Mouse (Mus musculus): Measurements from ENCODE around the gene Hlcs.

Gene Hlcs

DNA sequence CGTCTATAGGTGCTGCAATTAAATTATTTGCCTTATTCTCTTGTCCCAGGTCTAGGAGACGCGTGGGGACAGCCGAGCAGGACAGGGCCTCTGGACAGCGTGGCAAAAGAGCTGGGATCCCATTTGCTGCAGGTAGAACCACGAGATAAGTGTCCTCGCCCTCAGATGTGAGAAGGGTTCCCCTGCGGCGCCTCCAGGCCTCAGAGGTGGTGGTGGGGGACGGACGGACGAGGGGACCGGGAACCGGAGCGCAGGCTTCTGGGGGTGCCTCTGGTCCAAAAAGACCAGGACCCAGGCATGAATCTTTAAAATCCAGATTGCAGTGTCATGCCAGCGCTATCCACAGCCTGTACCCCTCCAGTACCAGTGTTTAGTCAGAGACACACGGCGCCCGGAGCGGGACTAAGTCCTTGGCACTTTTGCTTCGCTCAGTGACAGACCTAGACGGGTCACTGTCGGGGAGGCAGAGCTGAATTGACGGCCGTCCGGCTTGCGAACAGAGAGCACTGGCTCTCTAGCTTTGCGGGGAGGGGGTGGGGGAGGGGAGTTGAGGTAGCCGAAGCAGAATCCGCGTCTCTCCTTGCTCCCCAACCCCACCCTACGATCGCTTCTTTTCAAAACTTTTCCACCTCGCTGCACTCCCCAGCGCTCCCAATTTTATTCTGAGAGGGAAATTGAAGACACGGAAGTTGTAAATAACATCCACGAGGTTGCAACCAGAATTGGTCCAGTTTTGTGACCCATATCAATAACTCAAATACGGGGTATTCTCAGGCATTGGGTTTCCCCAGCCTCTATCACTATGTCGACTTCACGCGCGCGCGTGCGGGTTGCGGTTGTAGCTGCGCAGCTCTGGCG lies 218.9 kb downstream of the Hlcs start:
- no peak for DNase-seq (ENCODE audit: low spot score in 2 of 2)

DNA sequence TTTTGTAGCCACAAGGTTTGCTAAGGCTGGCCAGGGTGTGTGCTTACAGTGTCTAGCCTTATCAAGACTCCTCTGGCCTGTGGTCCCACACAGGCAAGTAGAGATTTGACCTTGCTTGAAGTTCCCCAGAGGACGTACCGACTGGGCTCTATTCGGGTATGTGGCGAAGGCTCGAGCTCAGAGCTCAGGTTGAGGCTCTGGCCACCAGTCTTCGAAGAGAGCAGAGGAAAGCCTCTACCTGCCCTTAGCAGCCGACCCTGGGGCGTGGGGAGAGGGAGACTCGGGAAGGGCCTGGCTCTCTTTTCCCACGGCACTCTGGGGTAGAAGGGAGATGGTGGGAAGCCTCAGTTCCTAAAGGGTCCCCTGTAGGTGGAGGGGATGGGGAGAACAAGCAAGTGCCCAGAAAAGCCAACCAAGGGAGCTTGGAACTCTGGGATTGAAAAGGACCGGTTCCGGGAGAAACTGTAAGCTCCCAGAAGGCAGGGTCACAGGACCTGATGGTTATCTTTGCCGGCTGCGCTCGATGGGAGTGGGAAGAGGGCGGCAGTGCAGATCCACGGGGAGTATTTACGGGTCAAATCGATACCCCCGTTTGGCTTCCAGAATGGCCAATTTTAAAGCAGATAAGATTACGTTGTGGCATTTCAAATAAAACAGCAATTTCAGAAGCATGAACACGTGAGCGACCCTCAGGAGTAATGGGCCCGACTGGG lies 220.1 kb downstream of the Hlcs start:
- no peak for DNase-seq (ENCODE audit: low spot score in 2 of 2)

DNA sequence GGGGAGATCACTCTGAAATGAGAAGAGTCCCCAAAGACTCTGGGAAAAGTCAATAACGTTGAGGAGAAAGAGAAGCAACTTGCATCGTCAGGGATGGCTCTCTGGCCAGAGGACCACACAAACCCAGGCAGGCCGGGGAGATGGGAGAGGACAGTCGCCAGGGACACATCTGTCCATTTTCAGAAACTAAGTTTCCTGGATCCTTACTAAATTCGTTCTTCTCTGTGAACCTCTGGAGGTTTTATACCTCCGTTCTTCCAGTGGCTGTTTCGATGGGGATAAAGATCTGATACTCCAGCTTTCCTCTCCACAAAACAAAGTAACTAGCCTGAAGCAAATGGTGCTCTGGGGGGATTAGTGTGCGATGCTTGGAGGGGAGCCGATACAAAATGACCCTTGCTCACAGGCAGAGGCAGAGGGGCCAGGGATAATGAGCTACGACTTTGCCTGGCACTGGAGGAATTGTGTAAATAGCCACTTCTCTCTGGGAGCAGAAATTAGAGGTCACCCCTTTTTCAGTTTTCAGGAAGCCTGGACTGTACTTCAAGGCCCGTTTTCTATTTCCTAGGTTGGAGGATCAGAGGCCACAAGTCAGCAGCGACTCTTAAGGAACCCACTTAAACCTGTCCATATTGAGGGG lies 220.7 kb downstream of the Hlcs start:
- DNase-seq (ENCODE audit: low spot score in 2 of 2): no peak

DNA sequence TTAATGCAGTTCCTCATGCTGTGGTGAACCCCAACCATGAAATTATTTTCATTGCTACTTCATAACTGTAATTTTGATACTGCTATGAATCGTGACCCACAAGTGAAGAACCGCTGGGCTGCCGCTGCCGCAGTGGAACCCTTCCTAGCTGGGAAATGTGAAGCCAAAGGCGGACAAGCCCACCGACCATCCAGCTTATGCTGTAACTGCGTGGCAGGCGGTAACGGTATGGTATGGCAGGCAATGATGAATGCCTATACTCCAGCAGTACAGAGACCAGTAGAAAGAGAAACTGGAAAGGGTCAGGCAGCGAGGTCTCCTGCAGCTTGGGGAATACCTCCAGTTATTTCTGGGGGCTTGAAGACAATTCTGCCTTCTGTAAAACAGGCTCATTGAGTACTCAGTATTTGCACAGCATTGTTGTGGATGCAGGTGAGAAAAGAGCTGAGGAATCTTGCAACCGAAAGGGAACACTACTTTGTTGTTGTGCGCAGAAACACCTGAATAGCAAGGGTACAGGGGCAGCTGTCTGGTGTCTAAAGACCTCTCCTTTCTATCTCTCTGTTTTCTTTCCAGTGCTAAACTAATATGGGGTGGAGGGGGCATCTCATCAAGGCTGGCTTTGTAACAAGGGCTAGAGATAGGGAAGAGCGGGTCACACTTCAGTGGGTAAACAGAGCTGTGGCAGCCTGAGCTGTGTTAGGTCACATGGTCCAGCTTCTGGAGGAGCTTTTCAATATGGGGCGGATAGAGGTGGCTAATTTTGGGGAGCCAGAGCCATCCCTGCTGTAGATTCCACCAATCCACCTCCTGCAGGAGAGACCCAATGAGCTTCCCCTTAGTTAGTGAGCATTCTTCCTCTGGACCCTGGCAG lies 224.3 kb downstream of the Hlcs start:
- DNase-seq (ENCODE audit: low spot score in 2 of 2): no peak

DNA sequence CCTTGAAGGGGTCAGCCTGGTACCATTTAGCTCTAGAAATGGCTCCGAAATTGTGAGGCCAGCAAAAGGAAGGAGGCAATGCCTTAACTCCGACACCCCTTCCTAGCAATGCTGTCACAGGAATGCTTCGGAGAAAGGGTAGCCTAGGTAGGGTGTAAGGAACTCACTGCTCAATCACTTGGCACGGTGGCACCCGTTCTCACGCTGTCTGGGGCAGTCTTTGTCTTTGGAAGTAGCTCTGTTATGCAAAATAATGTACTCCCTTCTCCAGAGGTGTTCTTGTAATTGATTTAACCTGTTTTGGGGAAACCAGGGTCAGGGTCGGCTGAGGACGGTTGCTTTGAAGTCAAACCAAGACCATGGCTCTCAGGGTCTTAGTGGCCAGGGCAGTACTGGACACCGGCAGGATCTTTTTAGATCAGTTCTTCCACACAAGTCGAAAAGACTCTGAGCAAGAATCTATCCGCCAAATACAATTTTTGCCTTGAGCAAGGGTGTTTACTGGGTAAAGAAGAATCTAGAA lies 225.1 kb downstream of the Hlcs start:
- DNase-seq (ENCODE audit: low spot score in 2 of 2): no peak

DNA sequence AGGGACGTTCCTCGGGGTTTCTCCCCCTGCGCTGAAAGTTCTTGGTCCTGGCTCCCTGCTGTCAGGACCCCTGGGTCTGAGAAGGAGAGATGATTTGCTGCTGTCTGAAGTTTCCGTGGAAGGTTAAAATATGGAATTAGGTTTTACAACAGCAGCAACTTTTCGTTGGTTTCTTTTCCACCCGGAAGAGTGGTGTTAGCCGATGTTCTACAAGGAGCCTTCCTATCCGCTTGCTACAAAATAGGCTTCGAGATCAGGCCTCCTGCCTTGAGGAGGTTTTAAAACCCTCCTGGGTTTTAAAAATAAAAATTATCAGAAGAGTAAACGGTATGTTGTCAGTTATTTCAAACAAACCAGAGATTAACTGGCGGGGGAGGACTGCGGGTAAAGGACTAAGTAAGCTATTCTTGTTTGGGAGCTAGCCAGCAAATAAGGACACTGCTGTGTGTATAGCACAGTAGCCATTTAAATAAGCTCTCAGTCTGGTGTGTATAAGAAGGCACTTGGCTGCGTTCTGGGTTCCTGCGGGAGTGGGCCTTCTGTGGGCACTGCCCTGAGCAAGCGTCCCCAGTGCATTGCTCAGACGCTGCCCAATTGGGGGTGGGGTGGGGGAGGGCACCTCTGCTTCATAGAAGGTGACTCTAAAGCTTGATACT lies 225.7 kb downstream of the Hlcs start:
- DNase-seq (ENCODE audit: low spot score in 2 of 2): no peak

DNA sequence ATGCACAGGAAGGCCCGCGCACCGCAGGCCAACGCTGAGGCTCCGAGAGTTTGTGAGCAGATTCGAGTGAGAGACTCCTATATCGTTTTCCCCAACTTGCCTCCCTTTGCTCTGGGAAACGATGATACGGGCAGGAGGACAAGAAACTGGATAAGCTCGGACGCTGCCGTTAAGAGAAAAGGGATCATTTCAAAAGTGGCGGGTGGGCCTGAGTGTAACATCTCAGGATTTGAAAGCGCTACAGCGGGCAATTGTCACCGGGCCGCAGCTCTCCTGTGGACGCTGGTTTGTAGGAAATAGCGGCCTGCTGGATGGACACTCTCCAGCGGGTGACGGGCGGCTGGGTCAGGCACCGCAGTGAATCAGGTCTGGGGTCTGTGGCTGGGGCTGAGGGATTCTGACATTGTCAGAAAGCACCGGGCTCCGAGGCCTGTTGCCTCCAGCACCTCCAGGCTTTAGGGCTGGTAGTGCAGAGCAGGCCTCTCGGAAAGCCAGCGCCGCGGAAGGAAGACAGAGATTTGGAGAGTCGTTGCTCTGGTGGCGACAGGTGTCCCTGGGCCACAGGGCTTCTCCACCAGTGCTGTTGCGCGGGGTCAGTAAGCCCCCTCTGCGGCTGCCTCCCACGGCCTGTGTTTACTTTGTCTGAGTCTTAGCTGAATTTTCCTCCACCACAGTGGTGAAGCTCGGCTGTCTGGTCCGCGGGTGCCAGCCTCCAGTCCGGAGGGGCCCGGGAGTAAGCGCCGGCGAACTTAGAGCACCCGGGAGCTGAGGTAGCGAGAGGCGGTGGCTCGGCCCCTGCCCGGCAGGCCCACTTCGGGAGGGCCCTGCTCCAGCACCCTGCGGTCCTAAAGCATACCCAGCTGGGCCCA lies 226.4 kb downstream of the Hlcs start:
- no peak for DNase-seq (ENCODE audit: low spot score in 2 of 2)

DNA sequence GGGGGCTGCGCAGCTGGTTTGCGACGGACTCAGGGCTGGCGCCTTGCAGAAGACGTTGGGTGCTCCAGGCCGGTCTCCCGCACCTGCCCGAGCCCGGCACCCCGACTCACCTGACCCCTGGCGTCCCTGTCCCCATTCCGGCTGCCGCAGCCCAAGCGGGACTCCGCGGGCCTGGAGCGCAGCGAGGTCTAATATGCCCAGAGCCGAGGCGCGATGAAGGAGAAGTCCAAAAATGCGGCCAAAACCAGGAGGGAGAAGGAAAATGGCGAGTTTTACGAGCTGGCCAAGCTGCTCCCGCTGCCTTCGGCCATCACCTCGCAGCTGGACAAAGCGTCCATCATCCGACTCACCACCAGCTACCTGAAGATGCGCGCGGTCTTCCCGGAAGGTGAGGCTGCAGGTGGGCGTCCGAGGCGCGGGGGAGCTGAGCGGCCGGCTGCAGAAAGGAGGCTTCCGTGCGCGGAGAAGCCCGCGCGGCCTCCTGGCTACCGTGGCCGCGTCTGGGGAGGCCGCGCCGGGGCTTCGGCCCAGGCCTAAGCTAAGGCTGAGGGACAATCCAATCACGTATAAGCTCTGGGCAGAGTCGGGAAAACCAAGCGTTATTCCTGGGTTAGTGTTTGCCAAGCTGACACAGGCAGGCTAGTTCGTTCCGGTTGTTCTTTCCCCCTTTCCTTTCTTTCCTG lies 227.6 kb downstream of the Hlcs start:
- DNase-seq (ENCODE audit: low spot score in 2 of 2): no peak

DNA sequence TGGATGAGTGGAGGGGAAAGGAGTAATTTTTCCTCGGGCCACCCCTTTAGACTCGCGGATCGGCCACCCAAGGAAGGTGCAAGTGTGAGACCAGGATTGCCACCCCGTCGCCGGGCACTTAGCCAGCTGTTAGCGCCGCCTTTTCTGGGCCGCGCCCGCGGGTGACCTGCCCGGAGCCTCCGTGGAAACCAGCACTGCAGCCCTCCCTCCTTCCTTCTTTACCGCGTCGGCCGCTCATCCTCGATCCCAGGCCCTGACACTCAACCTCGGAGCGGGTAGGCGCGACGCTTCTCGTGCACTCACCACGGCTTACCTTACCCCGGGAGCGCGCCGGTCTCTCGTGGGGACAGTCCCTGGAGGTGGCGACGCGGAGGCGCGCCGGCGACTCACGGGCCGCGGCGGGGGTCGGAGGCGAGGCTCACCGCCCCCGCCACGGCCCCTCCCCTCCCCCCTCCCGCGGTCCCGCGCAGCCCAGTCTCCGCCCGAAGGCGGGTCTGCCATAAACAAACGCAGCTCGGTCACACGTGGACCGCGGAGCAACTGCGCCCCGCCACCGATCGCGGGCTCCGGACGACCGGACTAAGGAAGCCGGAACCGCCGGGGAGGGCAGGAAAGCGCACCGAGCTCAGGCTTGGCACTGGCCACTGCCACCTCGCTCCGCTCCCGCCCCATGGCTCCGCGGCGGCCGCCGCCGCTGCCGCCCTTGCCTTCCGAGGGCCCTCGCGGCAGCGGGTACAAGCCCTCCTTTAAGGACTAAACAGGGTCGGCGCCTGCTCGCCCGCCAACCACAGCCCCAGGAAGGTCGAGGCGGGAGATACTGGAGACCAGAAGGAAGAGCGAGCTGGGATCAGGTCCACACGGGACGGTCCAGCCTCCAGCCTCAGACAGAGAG lies 228.4 kb downstream of the Hlcs start, which contains the start of gene Sim2:
TSS of gene Sim2 (plus strand) at position 221 of the 892 bp plus-strand sequence.
- no peak for DNase-seq (ENCODE audit: low spot score in 2 of 2)

DNA sequence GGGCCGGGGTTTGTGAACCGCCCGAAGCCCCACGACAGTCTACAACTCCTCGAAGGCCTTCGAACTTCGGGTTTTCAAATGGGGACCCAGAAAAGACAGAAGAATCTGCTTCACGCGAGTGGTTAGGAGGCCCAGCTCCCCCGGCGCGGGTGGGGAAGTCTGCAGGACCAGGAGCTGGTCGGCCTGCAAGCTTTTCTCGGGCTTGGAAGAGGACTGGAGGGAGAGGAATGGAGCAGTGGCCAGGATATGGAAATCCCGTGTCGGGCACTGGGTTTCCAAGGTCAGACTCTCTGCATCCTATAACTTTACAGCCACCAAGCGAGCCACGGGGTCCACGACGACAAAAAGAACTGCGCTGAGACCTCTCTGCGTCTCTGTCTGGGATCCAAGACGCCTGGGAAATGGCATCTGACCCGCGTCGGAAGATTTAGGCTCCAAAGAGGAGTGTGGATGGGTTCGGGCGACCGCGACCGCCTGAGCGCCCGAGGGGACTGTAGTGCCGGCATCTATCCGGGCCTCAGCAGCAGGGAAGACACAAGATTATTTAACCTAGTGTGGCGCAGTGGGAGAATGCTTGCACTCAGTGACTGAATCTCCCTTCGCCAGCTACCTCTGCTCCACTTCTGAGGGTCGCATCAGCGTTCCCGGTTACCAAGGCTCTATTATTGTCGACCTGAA lies 229.4 kb downstream of the Hlcs start:
- no peak for DNase-seq (ENCODE audit: low spot score in 2 of 2)

DNA sequence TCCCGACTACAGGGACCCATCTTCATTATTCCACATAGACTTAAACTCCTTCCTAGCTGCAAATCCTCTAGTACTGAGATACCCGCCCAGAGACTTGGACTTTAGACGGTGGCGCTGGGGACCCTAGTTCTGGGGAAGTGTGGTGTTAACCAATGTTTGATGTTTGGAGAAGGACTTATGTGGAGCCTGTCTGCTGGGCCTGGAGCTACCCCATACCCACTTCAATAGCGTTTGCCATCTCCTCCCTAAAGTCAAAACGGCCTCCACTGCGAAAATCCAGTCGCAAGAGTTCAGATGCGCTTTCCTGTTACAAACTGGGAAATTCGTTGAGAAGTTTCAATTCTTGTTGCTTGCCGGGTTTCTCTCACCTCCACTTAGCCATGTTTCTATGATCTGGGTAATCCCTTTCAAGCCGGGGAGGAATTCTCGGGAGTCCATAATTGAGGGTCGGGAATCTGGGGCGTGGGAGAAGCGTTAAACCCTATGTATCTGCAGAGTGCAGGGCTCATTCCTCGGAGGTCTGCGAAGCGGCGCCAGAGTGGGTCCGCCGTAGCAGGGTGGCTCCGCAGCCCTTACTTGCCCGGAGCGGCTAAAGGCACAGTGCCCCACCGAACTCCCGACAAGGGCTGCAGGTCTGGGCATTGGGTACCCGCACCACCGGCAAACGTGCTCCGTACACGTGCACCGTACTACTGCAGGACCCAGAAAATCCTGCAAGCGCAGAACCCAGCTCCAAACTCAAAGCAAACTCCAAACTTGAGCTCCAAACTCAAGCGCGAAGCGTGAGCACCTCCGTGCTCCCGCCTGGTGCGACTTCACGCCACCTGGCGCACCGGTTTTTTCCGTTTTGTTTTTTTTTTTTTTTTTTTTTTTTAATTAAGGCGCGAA lies 230.2 kb downstream of the Hlcs start:
- no peak for DNase-seq (ENCODE audit: low spot score in 2 of 2)

DNA sequence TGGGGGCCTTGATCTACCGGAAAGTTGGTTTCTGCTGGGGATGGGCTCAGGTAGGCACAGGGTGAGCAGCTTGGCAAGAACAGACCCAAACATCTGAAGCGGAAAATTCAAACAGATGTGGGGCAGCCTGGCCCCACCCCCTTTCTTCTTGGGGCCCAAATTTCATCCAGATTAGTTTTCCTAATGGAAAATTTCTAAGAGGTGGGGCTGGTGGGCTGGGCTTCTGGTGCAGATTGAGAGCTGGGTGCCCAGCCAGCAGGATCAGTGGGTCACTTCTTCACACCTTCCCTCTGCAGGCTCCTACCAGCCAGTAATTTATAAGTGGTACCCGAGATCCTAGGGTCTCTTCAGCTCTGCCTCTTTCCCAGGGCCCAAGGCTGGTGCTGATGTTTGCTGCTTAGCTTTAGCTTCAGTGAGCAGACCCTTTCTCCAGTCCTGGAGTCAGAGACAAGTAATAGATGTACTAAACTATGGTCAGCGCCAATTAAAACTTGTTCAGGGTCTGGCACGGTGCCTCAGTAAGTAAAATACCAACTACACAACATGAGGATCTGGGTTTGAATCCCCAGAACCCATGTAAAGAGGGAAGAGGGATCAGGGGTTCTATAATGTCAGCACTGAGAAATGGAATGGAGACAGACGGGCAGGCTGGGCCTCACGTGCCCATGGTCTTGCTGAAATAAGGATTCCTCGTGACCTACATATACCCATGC lies 231.2 kb downstream of the Hlcs start:
- no peak for DNase-seq (ENCODE audit: low spot score in 2 of 2)

DNA sequence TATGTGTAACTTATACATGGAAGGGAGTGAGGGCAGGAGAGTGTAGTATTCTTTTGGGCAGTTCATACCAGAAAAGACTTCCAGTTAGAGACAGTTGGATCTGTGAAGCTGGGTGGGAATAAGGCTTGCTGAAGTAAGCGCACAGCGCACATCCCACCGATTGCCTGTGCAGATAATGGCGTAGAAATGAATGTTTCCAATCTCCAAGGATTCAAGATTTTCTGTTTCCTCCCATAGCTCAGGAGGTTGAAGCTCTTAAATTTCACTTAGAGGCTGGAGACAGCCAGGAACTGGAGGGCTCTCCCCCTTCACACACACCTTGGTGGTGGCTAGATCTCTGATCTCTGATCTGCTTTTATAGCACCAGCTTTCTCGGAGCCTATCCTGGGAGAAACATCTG lies 231.8 kb downstream of the Hlcs start:
- DNase-seq (ENCODE audit: low spot score in 2 of 2): no peak

DNA sequence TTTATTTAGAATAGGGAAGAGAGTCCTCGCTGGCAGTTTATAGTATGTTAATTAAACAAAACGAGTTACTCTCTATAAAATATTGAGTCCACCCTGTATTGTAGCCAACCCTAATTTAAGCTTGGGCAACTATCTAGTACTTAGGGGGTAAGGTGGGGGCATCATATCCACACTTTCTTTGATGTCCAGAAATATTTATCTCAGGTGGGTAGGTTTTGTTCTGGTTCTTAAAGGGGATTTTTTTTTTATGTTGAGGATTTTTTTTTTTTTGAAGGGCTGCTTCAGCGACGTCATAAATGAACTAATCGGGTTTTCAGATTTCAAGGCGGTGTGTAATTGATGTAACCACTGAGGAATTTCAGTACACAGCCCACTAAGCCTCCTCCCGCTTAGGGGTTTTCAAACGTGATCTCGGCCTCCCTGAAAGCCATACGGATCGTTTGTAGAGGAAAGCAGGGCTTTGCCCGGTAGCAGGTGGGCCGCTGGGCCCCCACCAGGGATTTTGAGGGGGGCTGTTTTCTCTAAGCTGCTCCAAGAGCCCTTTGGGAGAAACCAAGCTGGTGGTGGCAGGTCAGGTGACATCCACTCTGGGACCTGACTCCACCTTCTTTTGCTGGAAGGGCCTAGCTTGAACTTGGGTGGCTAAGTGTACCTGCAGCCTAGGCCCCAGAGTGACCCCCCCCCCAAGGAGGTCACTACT lies 233.4 kb downstream of the Hlcs start:
- DNase-seq (ENCODE audit: low spot score in 2 of 2): no peak

DNA sequence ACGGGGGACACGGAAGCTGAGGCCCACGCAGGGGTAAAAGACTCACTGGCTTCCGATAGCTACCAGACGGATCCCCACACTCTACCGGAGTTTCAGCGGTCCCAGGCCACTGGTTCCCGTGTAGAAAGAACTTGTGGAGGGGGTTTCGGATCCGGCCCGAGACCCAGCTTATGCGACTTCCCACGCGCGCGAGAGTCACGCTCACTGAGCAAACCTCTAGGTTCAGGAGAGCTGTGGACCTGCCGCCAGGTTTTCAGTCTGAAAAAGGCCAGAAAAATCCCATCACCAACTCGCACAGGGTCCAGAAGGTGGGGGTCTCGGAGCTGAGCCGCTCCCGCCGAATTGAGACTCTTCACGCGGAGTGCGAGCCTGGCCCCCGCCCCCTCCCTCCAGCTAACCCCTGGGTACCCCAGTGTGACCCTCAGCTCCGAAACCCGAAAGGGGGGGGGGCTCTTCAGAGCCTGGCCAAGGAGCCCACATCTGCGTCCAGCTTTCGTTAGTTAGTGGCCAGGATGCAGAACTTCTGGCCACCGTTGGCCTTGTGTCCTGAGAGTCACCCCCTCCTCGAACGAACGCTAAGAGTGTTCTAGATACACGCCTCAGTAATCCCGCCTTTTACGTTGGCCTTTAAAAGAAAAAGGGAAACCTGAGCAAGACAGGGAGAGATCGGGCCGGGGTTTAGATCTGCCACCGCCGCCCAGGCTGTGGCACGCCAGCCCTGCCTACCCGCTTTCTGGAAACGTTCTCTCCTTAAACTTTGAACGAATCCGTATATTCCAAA lies 234.1 kb downstream of the Hlcs start:
- DNase-seq (ENCODE audit: low spot score in 2 of 2): no peak

Data from frontal cortex, postnatal 36 days (tissue).